Mouse (Mus musculus) MEL-GATA-1-ER (cell line): ENCODE data around the gene Olfr175-ps1.

Experiments used
- DNase-seq: peaks from one replicate; pipeline ENCODE4 v3.0.0-alpha.2; 2012; ENCODE audit warnings: low read depth; ENCODE audit errors: extremely low read depth

Gene Olfr175-ps1

GRCm38 (mm10) chr16:58826732-58827319 lies at the start of gene Olfr175-ps1:
TSS of gene Olfr175-ps1 (minus strand) at chr16:58826782.
- DNase-seq: no peak

- DNase-seq: no peak
Measured at GRCm38 (mm10) chr16:58874668-58875067, 48.1 kb upstream of the Olfr175-ps1 start, which contains the start of gene Olfr177. TSS of gene Olfr177 (minus strand) at chr16:58874768.

- peak; percentile 66 for DNase-seq
Measured at GRCm38 (mm10) chr16:58861479-58861878, 34.9 kb upstream of the Olfr175-ps1 start.

GRCm38 (mm10) chr16:58860032-58860737 lies 33.6 kb upstream of the Olfr175-ps1 start:
- no peak for DNase-seq

DNA sequence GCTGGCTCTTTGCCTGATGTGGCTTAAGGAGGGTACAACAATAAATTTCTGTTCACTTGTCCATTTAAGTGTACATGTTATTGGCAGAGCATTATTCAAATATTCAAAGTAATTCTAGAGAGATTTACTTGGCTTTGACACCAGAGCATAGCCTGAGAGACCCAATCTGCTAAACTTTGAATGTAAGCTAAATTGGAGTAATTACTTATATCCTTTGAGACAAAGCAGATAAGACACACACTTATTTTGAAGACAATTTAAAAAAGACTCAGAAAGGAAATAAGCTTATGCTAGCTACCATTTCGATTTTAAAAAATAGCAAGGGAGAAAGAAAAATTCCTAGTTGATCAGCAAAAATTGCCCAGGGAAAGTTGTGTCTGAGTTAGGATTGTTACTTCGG lies 26.4 kb downstream of the Olfr175-ps1 start, which contains the start of gene Olfr173:
TSS of gene Olfr173 (minus strand) at position 101 of the 400 bp plus-strand sequence.
- DNase-seq: no peak
